15 mouse cellular contexts compared by ENCODE assay signal in the genomic region with DNA sequence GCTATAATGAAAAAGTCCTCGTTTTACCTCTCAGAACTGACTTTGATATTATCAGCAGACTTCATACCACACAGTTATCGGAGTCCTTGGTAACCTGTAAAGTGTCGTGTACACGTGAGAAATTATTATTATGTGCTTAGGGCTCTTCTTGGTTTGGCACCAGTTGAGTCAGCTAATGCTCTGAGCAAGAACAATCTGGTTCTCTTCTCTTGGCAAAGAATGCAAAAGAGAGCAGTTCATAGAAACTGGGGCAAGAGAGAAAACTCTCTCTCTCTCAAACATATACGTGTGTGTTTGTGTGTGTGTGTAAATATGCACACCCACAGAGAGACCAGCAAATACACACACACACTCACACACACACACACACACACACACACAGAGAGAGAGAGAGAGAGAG.
"Had no signal": no experiment of that assay in that cellular context is flagged by ENCODE, and none has a peak within 500 bp of the region (broad histone marks: within the 10 kb centered on the region; RNA-seq: fewer than 3 reads in every experiment).

No protein-coding gene starts in this region.

- H3K9me3 ChIP-seq: midbrain, embryonic 10.5 days; midbrain, embryonic 12.5 days; neural tube, embryonic 13.5 days; neural tube, embryonic 15.5 days had no signal

- ATAC-seq: midbrain, embryonic 16.5 days had no signal

- DNase-seq: lung, embryonic 14.5 days; lung, postnatal 10 days; lung, postnatal 4 days; midbrain, embryonic 14.5 days; retina, postnatal 1 day; spleen, adult 18-20 months; thymus, adult 18-20 months; thymus, postnatal 14 days; thymus, postnatal 36 days had no signal

- H3K4me2 ChIP-seq: lung, embryonic 14.5 days; midbrain, embryonic 12.5 days; neural tube, embryonic 13.5 days; neural tube, embryonic 15.5 days had no signal

- H3K27ac ChIP-seq: midbrain, embryonic 10.5 days; midbrain, embryonic 12.5 days; neural tube, embryonic 13.5 days; neural tube, embryonic 15.5 days had no signal

- H3K4me3 ChIP-seq: midbrain, embryonic 10.5 days; midbrain, embryonic 12.5 days; myocyte; neural tube, embryonic 13.5 days; neural tube, embryonic 15.5 days had no signal

- H3K36me3 ChIP-seq: midbrain, embryonic 10.5 days; midbrain, embryonic 12.5 days; neural tube, embryonic 13.5 days; neural tube, embryonic 15.5 days had no signal

- H3K27me3 ChIP-seq: midbrain, embryonic 12.5 days; neural tube, embryonic 13.5 days; neural tube, embryonic 15.5 days had no signal

- H3K4me1 ChIP-seq: midbrain, embryonic 10.5 days; midbrain, embryonic 12.5 days; neural tube, embryonic 13.5 days; neural tube, embryonic 15.5 days had no signal

- H3K9ac ChIP-seq: lung, embryonic 14.5 days; midbrain, embryonic 12.5 days; neural tube, embryonic 13.5 days; neural tube, embryonic 15.5 days had no signal
